ENCODE assay signal across 14 mouse cellular contexts in genomic region chr19:40400426-40401030, GRCm38 (mm10).
DNase-seq lines count a peak whose midpoint lies in the region; ATAC-seq and TF ChIP-seq lines count a peak whose summit lies in the region.
"Had no signal": no experiment of that assay in that cellular context is flagged by ENCODE, and none has a peak within 500 bp of the region (broad histone marks: within the 10 kb centered on the region; RNA-seq: fewer than 3 reads in every experiment).

No protein-coding gene starts in this region.

- no peak overlapping the region for H3K9ac ChIP-seq in liver, postnatal 0 days (replicated peaks)
- H3K9ac ChIP-seq in stomach, postnatal 0 days (ENCODE audit: low read length): no peak overlapping the region
- H3K9ac ChIP-seq: embryonic facial prominence, embryonic 12.5 days; limb, embryonic 12.5 days had no signal

- no peak overlapping the region for H3K4me2 ChIP-seq in liver, postnatal 0 days (ENCODE audit: low read depth, low read length)
- no peak overlapping the region for H3K4me2 ChIP-seq in stomach, postnatal 0 days (replicated peaks; ENCODE audit: low read depth)
- H3K4me2 ChIP-seq: embryonic facial prominence, embryonic 12.5 days; limb, embryonic 12.5 days had no signal

- no peak for TF ChIP-seq CTCF in liver, postnatal 0 days (IDR thresholded peaks at IDR 0.05; ENCODE audit: low read depth)
- no peak for TF ChIP-seq CTCF in stomach, postnatal 0 days (IDR thresholded peaks at IDR 0.05; ENCODE audit: low read depth)

- no peak for TF ChIP-seq EP300 in liver, postnatal 0 days (IDR thresholded peaks at IDR 0.05; ENCODE audit: low read depth)
- TF ChIP-seq EP300 in stomach, postnatal 0 days (optimal IDR thresholded peaks at IDR 0.05): no peak

- H3K27me3 ChIP-seq in heart, embryonic 10.5 days (ENCODE audit: insufficient read depth, poor library complexity, severe bottlenecking): no peaks in the 10 kb centered on the region
- no peaks in the 10 kb centered on the region for H3K27me3 ChIP-seq in liver, postnatal 0 days (ENCODE audit: insufficient read depth, low read length)
- no peaks in the 10 kb centered on the region for H3K27me3 ChIP-seq in stomach, postnatal 0 days (ENCODE audit: control insufficient read depth, insufficient read depth, low read length)
- H3K27me3 ChIP-seq: embryonic facial prominence, embryonic 12.5 days; limb, embryonic 12.5 days had no signal

- peaks cover 21% of the 10 kb centered on the region for H3K36me3 ChIP-seq in heart, embryonic 10.5 days
- H3K36me3 ChIP-seq in liver, postnatal 0 days (replicated peaks; ENCODE audit: insufficient read depth, low read length): no peaks in the 10 kb centered on the region; the same call in 1 of the 2 replicates
- no peaks in the 10 kb centered on the region for H3K36me3 ChIP-seq in stomach, postnatal 0 days (ENCODE audit: control insufficient read depth, insufficient read depth, low read length)
- H3K36me3 ChIP-seq: embryonic facial prominence, embryonic 12.5 days; forebrain, embryonic 10.5 days; limb, embryonic 12.5 days; midbrain, embryonic 10.5 days had no signal

- H3K4me3 ChIP-seq in heart, embryonic 10.5 days: no peak overlapping the region
- no peak overlapping the region for H3K4me3 ChIP-seq in liver, postnatal 0 days (ENCODE audit: low read depth, low read length)
- H3K4me3 ChIP-seq in brown adipose tissue, adult 24 weeks (ENCODE audit: insufficient read depth, low read depth, low read length): no peak overlapping the region
- H3K4me3 ChIP-seq in stomach, postnatal 0 days (ENCODE audit: low read depth, low read length): no peak overlapping the region
- H3K4me3 ChIP-seq: embryonic facial prominence, embryonic 12.5 days; forebrain, embryonic 10.5 days; limb, embryonic 12.5 days; midbrain, embryonic 10.5 days had no signal

- peak overlapping the region; percentile 69; the same call in 1 of the 2 replicates for H3K27ac ChIP-seq in heart, embryonic 10.5 days
- peak overlapping the region; percentile 63 for H3K27ac ChIP-seq in liver, postnatal 0 days (ENCODE audit: low read depth)
- peak overlapping the region; percentile 65 for H3K27ac ChIP-seq in brown adipose tissue, adult 24 weeks (replicated peaks; ENCODE audit: low read depth, low read length)
- peak overlapping the region; percentile 75; the same call in 1 of the 2 replicates for H3K27ac ChIP-seq in stomach, postnatal 0 days (replicated peaks)
- H3K27ac ChIP-seq: embryonic facial prominence, embryonic 12.5 days; forebrain, embryonic 10.5 days; limb, embryonic 12.5 days; midbrain, embryonic 10.5 days had no signal

- 75% methylated on average over 11 of the region's 11 CpGs for WGBS in heart, embryonic 10.5 days
- WGBS in liver, postnatal 0 days (ENCODE audit: insufficient replicate concordance): 79% methylated on average over 11 of the region's 11 CpGs
- WGBS in stomach, postnatal 0 days: 43% methylated on average over 11 of the region's 11 CpGs

- H3K9me3 ChIP-seq in heart, embryonic 10.5 days: no peaks in the 10 kb centered on the region
- H3K9me3 ChIP-seq in liver, postnatal 0 days (ENCODE audit: low read length): no peaks in the 10 kb centered on the region
- H3K9me3 ChIP-seq in stomach, postnatal 0 days (ENCODE audit: control insufficient read depth, low read length): no peaks in the 10 kb centered on the region
- H3K9me3 ChIP-seq: embryonic facial prominence, embryonic 12.5 days; forebrain, embryonic 10.5 days; limb, embryonic 12.5 days; midbrain, embryonic 10.5 days had no signal

- peaks cover 42% of the 10 kb centered on the region for H3K4me1 ChIP-seq in heart, embryonic 10.5 days
- peaks cover 16% of the 10 kb centered on the region for H3K4me1 ChIP-seq in liver, postnatal 0 days (ENCODE audit: insufficient read depth)
- peaks cover 54% of the 10 kb centered on the region for H3K4me1 ChIP-seq in brown adipose tissue, adult 24 weeks (ENCODE audit: control insufficient read depth, insufficient read depth, insufficient read length, low read length)
- peaks cover 8% of the 10 kb centered on the region; the same call in 1 of the 2 replicates for H3K4me1 ChIP-seq in stomach, postnatal 0 days (replicated peaks; ENCODE audit: control insufficient read depth, insufficient read depth)

- no peak for ATAC-seq in liver, postnatal 0 days
- ATAC-seq in stomach, postnatal 0 days (ENCODE audit: low FRiP score, low TSS enrichment): no peak

- no peak for DNase-seq in heart, embryonic 10.5 days (ENCODE audit: low spot score)
- DNase-seq in heart, adult 8-10 months (ENCODE audit: low spot score): no peak
- DNase-seq in liver, postnatal 0 days: no peak
- DNase-seq in liver: no peak
- DNase-seq in stomach, postnatal 0 days (ENCODE audit: low spot score): no peak
- no peak for DNase-seq in layer of hippocampus, postnatal 14 days (ENCODE audit: low spot score in 2 of 2)
- DNase-seq: cerebellum, adult 8-10 months; layer of hippocampus, postnatal 36 days; thymus, postnatal 25 days had no signal
